Mouse (Mus musculus) midbrain, embryonic 10.5 days (tissue): ENCODE results near the gene Nhlrc2. TPM values are rescaled to one million over a fixed set of nuclear protein-coding genes. Genes with fewer than 3 reads are reported as not detected.
A peak's percentile ranks its signal among the peaks of the same experiment; 100 is the strongest.

ENCODE experiments used
- DNase-seq: peaks from one replicate; pipeline ENCODE4 v3.0.0-alpha.2; 2017; ENCODE audit warnings: low spot score
- H3K27ac ChIP-seq: fragments of 300-500 bp; sonication (generic); replicated peaks from 2 replicates; pipeline ENCODE4 v1.5.1; 2016; ENCODE audit warnings: mild to moderate bottlenecking
- H3K27me3 ChIP-seq: fragments of 300-500 bp; sonication (generic); 2 replicates; pipeline ENCODE4 v1.6.1; 2016; ENCODE audit warnings: low read depth, mild to moderate bottlenecking; ENCODE audit not compliant: poor library complexity, severe bottlenecking
- H3K36me3 ChIP-seq: fragments of 300-500 bp; sonication (generic); 2 replicates; pipeline ENCODE4 v1.6.1; 2016; ENCODE audit warnings: mild to moderate bottlenecking, moderate library complexity
- H3K4me1 ChIP-seq: fragments of 300-500 bp; sonication (generic); 2 replicates; pipeline ENCODE4 v1.6.1; 2016
- H3K4me3 ChIP-seq: fragments of 300-500 bp; sonication (generic); 2 replicates; pipeline ENCODE4 v1.5.1; 2016; ENCODE audit warnings: mild to moderate bottlenecking, moderate library complexity
- H3K9me3 ChIP-seq: fragments of 300-500 bp; sonication (generic); replicated peaks from 2 replicates; pipeline ENCODE4 v1.6.1; 2016; ENCODE audit warnings: mild to moderate bottlenecking
- WGBS: fragments of 180-500 bp; shearing (Covaris S2); methylation state at CpG from one replicate; pipeline ENCODE4 v1.1.7; 2016; 5-methylcytosine and 5-hydroxymethylcytosine counted together
- polyA plus RNA-seq: library from polyadenylated mRNA; unstranded; fragments of >200 nt; fragmentation: Nextera tagmentation; extraction: Ambion mirVana; gene quantifications from 2 replicates; pipeline ENCODE4 v1.2.1, GENCODE M21; 2016

Nhlrc2 gene
- polyA plus RNA-seq, 1 experiment from 2014 or later, result 14.4 TPM

- Histone ChIP-seq H3K27ac (no peak overlapping the region), H3K4me3 (no peak overlapping the region), H3K9me3 (no peaks in the 10 kb centered on the region), H3K36me3 (peaks cover 42% of the 10 kb centered on the region), H3K27me3 (no peaks in the 10 kb centered on the region), H3K4me1 (peaks cover 19% of the 10 kb centered on the region)
- no peak for DNase-seq
- 96% methylated on average over 13 of the region's 13 CpGs for WGBS
These were observed 3.2 kb upstream of the Nhlrc2 start for GRCm38 (mm10) chr19:56544681-56545388.

- H3K9me3 ChIP-seq, result no peaks in the 10 kb centered on the region
- no peak overlapping the region for H3K4me3 ChIP-seq
- no peaks in the 10 kb centered on the region for H3K27me3 ChIP-seq
- no peak for DNase-seq
- H3K4me1 ChIP-seq, result peaks cover 28% of the 10 kb centered on the region
- H3K36me3 ChIP-seq, result peaks cover 39% of the 10 kb centered on the region
- no peak overlapping the region for H3K27ac ChIP-seq
These were observed 2.0 kb upstream of the Nhlrc2 start for GRCm38 (mm10) chr19:56546031-56546430.

GRCm38 (mm10) chr19:56547456-56548229, 418 bp upstream of the Nhlrc2 start, which contains the start of gene Dclre1a:
TSS of gene Dclre1a (minus strand) at chr19:56548222.
- peak; percentile 72 for DNase-seq
- Histone ChIP-seq H3K27ac (peak within 1 kb of the TSS; percentile 99), H3K27me3 (no peaks in the 10 kb centered on the region), H3K4me1 (peaks cover 28% of the 10 kb centered on the region), H3K9me3 (no peaks in the 10 kb centered on the region), H3K36me3 (peaks cover 39% of the 10 kb centered on the region), H3K4me3 (peak within 1 kb of the TSS; percentile 99)
- WGBS, result 11% methylated on average over 20 of the region's 20 CpGs

- H3K4me1 ChIP-seq, result peaks cover 28% of the 10 kb centered on the region
- WGBS, result 31% methylated on average over 18 of the region's 18 CpGs
- H3K27me3 ChIP-seq, result no peaks in the 10 kb centered on the region
- H3K9me3 ChIP-seq, result no peaks in the 10 kb centered on the region
- DNase-seq, result no peak
- H3K27ac ChIP-seq, result peak overlapping the region; percentile 99
- H3K36me3 ChIP-seq, result peaks cover 46% of the 10 kb centered on the region
- H3K4me3 ChIP-seq, result peak overlapping the region; percentile 99
These were observed 1.1 kb downstream of the Nhlrc2 start for GRCm38 (mm10) chr19:56549033-56549680.

- WGBS, result 93% methylated on average over 3 of the region's 3 CpGs
- no peaks in the 10 kb centered on the region for H3K9me3 ChIP-seq
- H3K4me3 ChIP-seq, result no peak overlapping the region
- H3K36me3 ChIP-seq, result peaks cover 69% of the 10 kb centered on the region
- no peak overlapping the region for H3K27ac ChIP-seq
- H3K27me3 ChIP-seq, result no peaks in the 10 kb centered on the region
- peaks cover 16% of the 10 kb centered on the region for H3K4me1 ChIP-seq
- DNase-seq, result no peak
These were observed 5.1 kb downstream of the Nhlrc2 start for GRCm38 (mm10) chr19:56553177-56553576.

- 95% methylated on average over 5 of the region's 5 CpGs for WGBS
These were observed 7.9 kb downstream of the Nhlrc2 start for GRCm38 (mm10) chr19:56555972-56556371.

GRCm38 (mm10) chr19:56562433-56563138, 14.5 kb downstream of the Nhlrc2 start:
- no peaks in the 10 kb centered on the region for H3K27me3 ChIP-seq
- peaks cover 43% of the 10 kb centered on the region for H3K36me3 ChIP-seq
- no peaks in the 10 kb centered on the region for H3K9me3 ChIP-seq
- H3K27ac ChIP-seq, result no peak overlapping the region
- H3K4me3 ChIP-seq, result no peak overlapping the region
- WGBS, result 92% methylated on average over 9 of the region's 9 CpGs
- DNase-seq, result no peak
- H3K4me1 ChIP-seq, result peaks cover 3% of the 10 kb centered on the region; the same call in 1 of the 2 replicates

More at GRCm38 (mm10) chr19:56555972-56556371, 7.9 kb downstream of the Nhlrc2 start:
- no peak for DNase-seq
- no peaks in the 10 kb centered on the region for H3K4me1 ChIP-seq
- no peak overlapping the region for H3K4me3 ChIP-seq
- no peaks in the 10 kb centered on the region for H3K9me3 ChIP-seq
- H3K27me3 ChIP-seq, result no peaks in the 10 kb centered on the region
- no peak overlapping the region for H3K27ac ChIP-seq
- H3K36me3 ChIP-seq, result peaks cover 91% of the 10 kb centered on the region

- Histone ChIP-seq H3K9me3 (no peaks in the 10 kb centered on the region), H3K27ac (no peak overlapping the region), H3K4me3 (no peak overlapping the region), H3K36me3 (peaks cover 34% of the 10 kb centered on the region), H3K27me3 (no peaks in the 10 kb centered on the region), H3K4me1 (peaks cover 3% of the 10 kb centered on the region; the same call in 1 of the 2 replicates)
- 95% methylated on average over 3 of the region's 3 CpGs for WGBS
- DNase-seq, result no peak
These were observed 15.4 kb downstream of the Nhlrc2 start for GRCm38 (mm10) chr19:56563469-56563868.

- H3K4me1 ChIP-seq, result peaks cover 3% of the 10 kb centered on the region; the same call in 1 of the 2 replicates
- H3K4me3 ChIP-seq, result no peak overlapping the region
- no peaks in the 10 kb centered on the region for H3K27me3 ChIP-seq
- DNase-seq, result no peak
- 80% methylated on average over 6 of the region's 6 CpGs for WGBS
- no peaks in the 10 kb centered on the region for H3K9me3 ChIP-seq
- no peak overlapping the region for H3K27ac ChIP-seq
- H3K36me3 ChIP-seq, result peaks cover 19% of the 10 kb centered on the region
These were observed 17.3 kb downstream of the Nhlrc2 start for GRCm38 (mm10) chr19:56565358-56565757.

- Histone ChIP-seq H3K27ac (no peak overlapping the region), H3K36me3 (peaks cover 21% of the 10 kb centered on the region), H3K4me3 (no peak overlapping the region), H3K27me3 (no peaks in the 10 kb centered on the region), H3K9me3 (no peaks in the 10 kb centered on the region), H3K4me1 (peaks cover 3% of the 10 kb centered on the region; the same call in 1 of the 2 replicates)
- 94% methylated on average over 4 of the region's 4 CpGs for WGBS
- no peak for DNase-seq
These were observed 18.0 kb downstream of the Nhlrc2 start for GRCm38 (mm10) chr19:56566041-56566440.

GRCm38 (mm10) chr19:56566940-56567339, 18.9 kb downstream of the Nhlrc2 start:
- H3K9me3 ChIP-seq, result no peaks in the 10 kb centered on the region

GRCm38 (mm10) chr19:56570781-56571180, 22.7 kb downstream of the Nhlrc2 start:
- H3K9me3 ChIP-seq, result no peaks in the 10 kb centered on the region
- H3K4me1 ChIP-seq, result no peaks in the 10 kb centered on the region
- H3K4me3 ChIP-seq, result no peak overlapping the region
- peaks cover 32% of the 10 kb centered on the region for H3K36me3 ChIP-seq
- no peak overlapping the region for H3K27ac ChIP-seq
- DNase-seq, result no peak
- H3K27me3 ChIP-seq, result no peaks in the 10 kb centered on the region
- WGBS, result 89% methylated on average over 8 of the region's 8 CpGs

More at GRCm38 (mm10) chr19:56566940-56567339, 18.9 kb downstream of the Nhlrc2 start:
- no peaks in the 10 kb centered on the region for H3K27me3 ChIP-seq
- WGBS, result 87% methylated on average over 6 of the region's 6 CpGs
- peaks cover 22% of the 10 kb centered on the region for H3K36me3 ChIP-seq
- no peak for DNase-seq
- H3K4me3 ChIP-seq, result no peak overlapping the region
- no peak overlapping the region for H3K27ac ChIP-seq
- H3K4me1 ChIP-seq, result peaks cover 3% of the 10 kb centered on the region; the same call in 1 of the 2 replicates
